Mouse (Mus musculus) lung, postnatal 0 days (tissue): ENCODE data around the gene Acadsb. TPM values are rescaled to one million over a fixed set of nuclear protein-coding genes. Genes with fewer than 3 reads are reported as not detected.

Source experiments
- ATAC-seq: fragments of 200-750 bp; cut with Nextera tagmentation; 2 replicates; pipeline ENCODE4 v1.8.0; 2017; ENCODE audit warnings: moderate library complexity
- DNase-seq: peaks from one replicate; pipeline ENCODE4 v3.0.0-alpha.2; 2016; ENCODE audit warnings: low spot score
- H3K27ac ChIP-seq: fragments of 300-500 bp; sonication (generic); 2 replicates; pipeline ENCODE4 v1.5.1; 2014; ENCODE audit warnings: antibody characterized with exemption, mild to moderate bottlenecking, low read length, mixed read lengths
- H3K27me3 ChIP-seq: fragments of 300-500 bp; sonication (generic); replicated peaks from 2 replicates; pipeline ENCODE4 v1.6.1; 2014; ENCODE audit warnings: low read length, mixed read lengths; ENCODE audit not compliant: insufficient read depth
- H3K36me3 ChIP-seq: fragments of 300-500 bp; sonication (generic); 2 replicates; pipeline ENCODE4 v1.6.1; 2014; ENCODE audit warnings: low read length, mixed read lengths; ENCODE audit not compliant: insufficient read depth
- H3K4me1 ChIP-seq: fragments of 300-500 bp; sonication (generic); 2 replicates; pipeline ENCODE4 v1.6.1; 2014; ENCODE audit warnings: antibody characterized with exemption, low read depth, low read length, mixed read lengths; ENCODE audit not compliant: insufficient read depth
- H3K4me2 ChIP-seq: fragments of 300-500 bp; sonication (generic); replicated peaks from 2 replicates; pipeline ENCODE4 v1.6.1; 2014; ENCODE audit warnings: low read depth, mild to moderate bottlenecking, low read length, moderate library complexity, mixed read lengths
- H3K4me3 ChIP-seq: fragments of 300-500 bp; sonication (generic); 2 replicates; pipeline ENCODE4 v1.5.1; 2014; ENCODE audit warnings: low read depth, low read length
- H3K9ac ChIP-seq: fragments of 300-500 bp; sonication (generic); replicated peaks from 2 replicates; pipeline ENCODE4 v1.6.1; 2014; ENCODE audit warnings: low read depth, mild to moderate bottlenecking
- H3K9me3 ChIP-seq: fragments of 300-500 bp; sonication (generic); 2 replicates; pipeline ENCODE4 v1.6.1; 2016; ENCODE audit warnings: low read length, mixed read lengths
- CTCF ChIP-seq: IDR thresholded peaks from 2 replicates; pipeline ENCODE4 v1.5.1; 2016; ENCODE audit warnings: antibody characterized with exemption, mild to moderate bottlenecking
- EP300 ChIP-seq: IDR thresholded peaks from 2 replicates; pipeline ENCODE4 v1.6.1; 2016; ENCODE audit warnings: antibody characterized with exemption, mild to moderate bottlenecking, control low read depth
- WGBS: fragments of 180-500 bp; shearing (Covaris S2); extraction: QIAGEN DNeasy Blood & Tissue Kit; methylation state at CpG from one replicate; pipeline ENCODE4 v1.1.7; 2014; 5-methylcytosine and 5-hydroxymethylcytosine counted together
- polyA plus RNA-seq: library from polyadenylated mRNA; unstranded; fragments of >200 nt; fragmentation: Nextera tagmentation; extraction: Ambion mirVana; gene quantifications from 2 replicates; pipeline ENCODE4 v1.2.1, GENCODE M21; 2015

Gene Acadsb
- polyA plus RNA-seq, 1 experiment from 2014 or later: 99.4 TPM

DNA sequence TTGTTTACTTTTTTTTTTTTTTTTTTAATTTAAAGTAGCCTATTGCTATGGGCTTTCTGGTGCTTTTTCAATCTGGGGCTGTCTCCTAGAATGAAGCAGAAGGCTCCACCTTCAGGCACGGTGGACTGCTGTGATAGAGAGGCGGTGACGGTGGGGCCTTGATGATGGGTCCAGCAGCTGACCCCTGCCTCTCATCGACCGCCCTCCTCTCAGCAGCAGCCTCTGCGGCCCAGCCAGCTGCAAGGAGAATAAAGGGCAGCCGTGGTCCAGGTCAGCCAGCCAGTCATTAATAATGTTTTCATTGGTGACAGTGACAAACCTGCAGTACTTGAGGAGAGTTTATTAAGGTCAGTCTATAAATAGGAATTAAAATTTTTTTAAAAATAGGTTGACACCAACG, 66.7 kb downstream of the Acadsb start:
- Histone ChIP-seq H3K27me3 (no peaks in the 10 kb centered on the region), H3K27ac (no peak overlapping the region), H3K4me1 (no peaks in the 10 kb centered on the region), H3K36me3 (no peaks in the 10 kb centered on the region), H3K9ac (no peak overlapping the region), H3K4me2 (no peak overlapping the region), H3K4me3 (no peak overlapping the region), H3K9me3 (no peaks in the 10 kb centered on the region)
- ATAC-seq (no peak), DNase-seq (no peak)
- TF ChIP-seq EP300: no peak
- TF ChIP-seq CTCF: no peak
- 14% methylated on average over 8 of the region's 8 CpGs for WGBS

DNA sequence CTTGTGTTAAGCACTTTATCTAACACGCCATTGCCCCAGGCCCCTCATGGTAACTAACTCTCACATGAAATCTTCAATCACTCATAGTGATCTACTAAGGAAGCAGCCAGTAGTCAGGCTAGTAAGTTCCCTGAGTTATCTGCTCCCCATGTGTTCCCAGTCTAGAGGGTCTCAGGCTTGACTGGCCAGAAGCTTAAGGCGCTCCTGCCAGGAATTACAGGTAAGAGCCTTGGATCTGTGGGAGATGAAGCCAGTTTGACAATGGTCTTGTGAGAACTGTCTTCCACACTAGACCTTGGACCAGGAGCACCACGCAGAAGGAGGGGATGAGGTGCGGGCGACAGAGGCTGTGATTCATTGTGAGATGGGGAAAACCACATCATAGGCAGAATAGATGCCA, 68.0 kb downstream of the Acadsb start:
- WGBS: 90% methylated on average over 5 of the region's 5 CpGs
- H3K9me3 ChIP-seq: no peaks in the 10 kb centered on the region
- no peak overlapping the region for H3K9ac ChIP-seq
- no peak overlapping the region for H3K4me3 ChIP-seq
- TF ChIP-seq EP300 (no peak), CTCF (no peak)
- DNase-seq (no peak), ATAC-seq (no peak)
- no peaks in the 10 kb centered on the region for H3K27me3 ChIP-seq
- H3K36me3 ChIP-seq: no peaks in the 10 kb centered on the region
- no peak overlapping the region for H3K27ac ChIP-seq
- no peak overlapping the region for H3K4me2 ChIP-seq
- H3K4me1 ChIP-seq: no peaks in the 10 kb centered on the region

Other genes starting within 250 kb of the Acadsb start
- gene 5430419D17Rik, start 236.2 kb upstream of the Acadsb start, polyA plus RNA-seq: 0.02 TPM in 1 of 2 replicates, not detected in the other
- gene Cuzd1, start 88.3 kb upstream of the Acadsb start, polyA plus RNA-seq: not detected in 2 replicates
- not detected in 2 replicates for gene Fam24b, start 81.1 kb upstream of the Acadsb start, polyA plus RNA-seq
- gene Fam24a, start 76.7 kb upstream of the Acadsb start, polyA plus RNA-seq: not detected in 2 replicates
- gene 2310057M21Rik, start 47.8 kb upstream of the Acadsb start, polyA plus RNA-seq: 10.7 and 12.5 TPM in 2 replicates
- 30.5 and 32.7 TPM in 2 replicates for gene Pstk, start 39.5 kb upstream of the Acadsb start, polyA plus RNA-seq
- gene Ikzf5, start 80 bp upstream of the Acadsb start, polyA plus RNA-seq: 9.0 and 10.3 TPM in 2 replicates
- gene Hmx3, start 132.3 kb downstream of the Acadsb start, polyA plus RNA-seq: not detected in 2 replicates
- gene Hmx2, start 138.2 kb downstream of the Acadsb start, polyA plus RNA-seq: not detected in 2 replicates
- gene Bub3, start 149.6 kb downstream of the Acadsb start, polyA plus RNA-seq: 92.6 and 101 TPM in 2 replicates